Mouse (Mus musculus): Measurements from ENCODE around the gene Spns2.

Spns2 gene

DNA sequence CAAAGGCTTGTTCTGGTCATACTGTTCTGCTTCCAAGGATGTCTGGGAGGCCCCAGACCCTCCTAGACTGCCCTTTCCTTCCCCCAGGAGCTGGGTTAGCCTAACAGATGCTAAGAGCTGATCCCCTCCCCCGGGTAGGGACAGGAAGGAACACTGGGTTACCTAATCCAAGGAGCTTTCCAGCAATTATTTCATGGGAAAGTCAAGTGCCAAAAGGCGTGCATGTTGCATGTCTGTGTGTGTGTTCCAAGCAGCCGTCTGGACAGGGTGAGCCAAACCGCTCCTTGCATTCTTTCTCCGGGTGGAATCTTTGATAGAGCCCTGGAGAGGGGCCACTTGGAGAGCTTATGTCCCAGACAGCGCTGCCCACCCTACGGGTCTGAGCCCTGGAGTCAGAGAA lies 76.7 kb downstream of the Spns2 start:
- DNase-seq (ENCODE audit: extremely low read depth, insufficient read length, low spot score), result no peak

DNA sequence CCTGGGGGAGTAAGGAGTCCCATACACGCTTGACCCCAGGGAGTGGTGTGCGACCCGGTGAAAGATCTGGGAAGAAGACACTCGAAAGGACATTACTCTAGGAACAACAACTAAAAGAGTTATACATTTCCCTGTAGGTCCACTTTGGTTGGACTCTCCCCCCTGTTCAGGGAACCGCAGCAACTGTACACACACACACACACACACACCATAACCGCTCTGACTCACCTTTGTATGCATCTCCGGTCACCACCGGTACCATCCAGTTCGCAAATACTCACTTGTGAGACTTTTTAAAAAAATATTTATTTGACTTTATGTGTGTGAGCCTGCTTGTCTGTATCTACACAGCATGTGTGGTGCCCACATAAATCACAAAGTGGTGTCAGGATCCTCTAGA lies 77.8 kb downstream of the Spns2 start:
- DNase-seq (ENCODE audit: extremely low read depth, insufficient read length, low spot score), result no peak

DNA sequence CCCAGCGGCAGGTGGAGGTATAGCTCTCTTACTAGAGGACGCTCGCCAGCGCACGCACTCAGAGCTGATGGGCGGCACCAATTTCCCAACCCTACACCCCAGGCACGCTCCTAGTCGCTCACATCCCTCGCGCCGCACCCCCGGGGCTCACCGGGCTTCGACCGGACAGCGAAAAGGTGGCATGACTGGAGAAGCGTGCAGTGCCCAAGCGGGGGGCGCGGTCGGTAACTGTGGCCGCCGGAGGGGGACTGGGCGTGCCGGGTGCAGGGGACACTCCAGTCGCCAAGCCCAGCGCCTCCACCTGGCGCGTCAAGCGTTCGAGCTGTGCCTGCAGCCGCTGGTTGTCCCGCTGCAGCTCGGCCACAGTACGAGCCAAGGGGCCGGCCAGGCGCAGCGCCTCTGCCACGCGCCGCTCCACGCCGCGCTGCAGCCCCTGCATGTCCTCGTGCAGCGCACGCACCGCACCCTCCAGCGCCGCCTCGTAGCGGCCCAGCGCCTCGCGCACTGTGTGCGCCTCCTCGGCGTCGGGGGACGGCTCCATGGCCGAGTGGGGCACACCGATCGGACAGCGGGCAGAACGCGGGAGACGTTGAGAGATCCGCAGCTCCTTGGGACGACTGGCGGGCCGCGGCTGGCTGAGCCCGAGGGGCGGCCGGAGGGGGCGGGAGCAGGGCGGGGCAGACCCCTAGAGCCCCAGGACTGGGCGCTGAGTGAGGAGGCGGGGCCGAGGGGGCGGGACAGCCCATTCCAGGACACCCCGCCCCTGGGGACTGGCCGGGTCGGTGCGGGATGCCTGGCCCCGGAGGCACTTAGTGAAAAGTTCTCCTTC lies 78.4 kb downstream of the Spns2 start, which contains the start of gene Smtnl2:
Gene Smtnl2 (minus strand): TSS at position 621 of the 829 bp plus-strand sequence.
- DNase-seq (ENCODE audit: extremely low read depth, insufficient read length, low spot score), result no peak

DNA sequence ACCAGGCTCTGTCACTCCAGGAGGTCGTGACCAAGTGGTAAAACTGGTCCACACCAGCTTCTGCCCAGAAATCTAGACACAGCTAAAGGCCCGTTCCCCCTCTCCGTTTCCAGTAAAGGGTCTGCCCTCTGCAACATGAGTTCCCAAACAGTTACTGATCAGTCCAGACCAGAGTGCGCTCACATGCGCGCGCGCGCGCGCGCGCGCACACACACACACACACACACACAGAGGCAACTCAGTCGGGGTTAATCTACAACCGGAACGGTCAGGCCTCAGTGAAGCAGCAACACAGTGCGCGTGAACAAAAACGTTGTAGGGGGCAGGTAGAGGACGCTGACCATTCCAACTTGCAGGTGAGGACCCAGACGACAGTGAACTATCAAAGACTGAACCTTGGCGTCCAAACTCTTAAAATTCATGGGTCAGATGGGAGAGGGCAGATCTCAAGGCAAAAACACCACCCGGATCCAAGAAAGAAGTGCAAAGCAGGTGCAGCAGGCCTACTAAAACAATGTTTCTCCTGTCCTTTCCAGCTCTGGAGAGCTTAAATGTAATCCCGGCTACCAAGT lies 79.1 kb downstream of the Spns2 start:
- no peak for DNase-seq (ENCODE audit: extremely low read depth, insufficient read length, low spot score)

DNA sequence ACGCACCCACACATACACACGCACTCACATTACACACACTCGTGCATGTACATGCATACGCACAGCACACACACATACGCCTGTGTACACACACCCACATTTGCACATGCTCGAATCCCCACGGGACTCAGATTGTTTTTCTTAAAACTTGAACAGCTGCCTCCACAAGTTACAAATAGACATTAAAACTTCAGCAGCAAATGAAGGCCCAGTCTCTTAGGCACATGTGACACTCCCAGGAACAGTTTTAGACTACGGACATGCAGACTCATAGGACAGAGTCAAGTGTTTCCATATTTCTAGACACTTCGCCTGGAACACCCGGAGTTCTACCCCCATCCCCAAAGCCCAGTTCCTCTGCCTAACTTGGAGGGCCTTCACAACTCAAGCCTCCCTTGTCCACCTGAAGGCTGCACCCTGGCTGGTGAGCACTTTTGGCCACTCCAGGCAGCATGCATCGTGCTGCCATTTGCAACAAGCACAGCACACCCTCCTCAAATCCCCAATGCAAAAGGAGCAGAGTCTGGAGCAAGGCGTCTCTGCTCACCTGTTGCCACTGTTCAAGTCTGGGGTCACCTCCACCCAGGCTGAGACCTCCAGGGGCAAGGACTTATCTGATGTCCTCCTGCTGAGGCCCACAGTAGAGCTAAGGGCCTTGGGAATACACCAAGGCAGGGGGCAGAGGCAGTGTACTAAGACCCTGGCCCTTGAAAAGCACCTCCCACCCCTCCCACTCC lies 79.9 kb downstream of the Spns2 start:
- DNase-seq (ENCODE audit: extremely low read depth, insufficient read length, low spot score), result no peak

DNA sequence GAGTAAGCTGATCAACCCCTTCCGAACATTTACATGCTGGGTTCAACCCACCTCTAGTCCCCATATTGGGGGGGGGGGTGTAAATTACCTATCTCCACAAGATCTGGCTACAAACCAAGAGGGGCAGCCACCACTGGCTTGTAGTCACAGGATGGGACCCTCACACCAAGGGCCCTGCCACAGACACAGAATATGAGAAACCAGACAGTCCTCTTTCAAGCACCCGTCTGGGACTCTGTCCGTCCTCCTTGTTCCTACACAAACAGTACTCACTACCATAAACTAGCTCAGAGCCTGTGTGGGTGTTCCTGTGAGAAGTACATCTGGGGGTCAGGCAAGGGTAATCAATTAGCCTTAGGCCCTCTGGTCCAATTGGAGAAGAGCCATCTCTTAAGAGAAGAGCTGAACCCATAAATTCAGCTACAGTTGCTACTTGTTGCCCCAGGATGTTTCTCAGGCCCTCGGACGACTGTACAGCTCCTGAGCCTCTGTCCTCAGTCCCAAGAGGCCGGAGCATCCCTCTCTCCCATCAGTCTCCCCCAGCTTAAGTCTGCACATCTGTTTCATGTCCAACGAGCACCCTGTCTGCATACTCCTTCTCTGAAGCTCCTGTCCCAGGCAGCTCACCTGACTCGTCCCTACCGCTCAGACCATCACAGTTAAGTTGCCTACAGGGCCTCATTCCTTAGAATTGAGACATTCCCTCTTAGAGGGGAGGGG lies 81.1 kb downstream of the Spns2 start:
- no peak for DNase-seq (ENCODE audit: extremely low read depth, insufficient read length, low spot score)

DNA sequence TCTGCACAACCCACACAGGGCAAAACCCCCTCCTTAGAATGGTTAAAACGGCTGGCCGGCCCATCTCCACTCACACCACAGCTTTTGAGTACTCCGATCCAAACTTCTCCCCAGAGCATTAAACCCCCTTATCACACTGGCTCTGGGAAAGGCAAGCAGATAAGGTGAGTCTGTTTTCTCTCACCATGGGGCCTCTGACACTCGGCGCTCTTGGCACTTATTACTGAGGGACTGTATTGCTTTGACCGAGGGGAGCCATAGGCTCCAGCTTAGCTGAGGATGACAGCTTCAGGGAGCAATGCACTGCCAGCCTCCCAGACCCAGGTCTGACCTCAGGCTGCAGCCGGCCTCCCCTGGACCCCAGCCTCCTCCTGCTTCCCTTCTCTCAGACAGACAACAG lies 82.1 kb downstream of the Spns2 start:
- DNase-seq (ENCODE audit: extremely low read depth, insufficient read length, low spot score), result no peak

DNA sequence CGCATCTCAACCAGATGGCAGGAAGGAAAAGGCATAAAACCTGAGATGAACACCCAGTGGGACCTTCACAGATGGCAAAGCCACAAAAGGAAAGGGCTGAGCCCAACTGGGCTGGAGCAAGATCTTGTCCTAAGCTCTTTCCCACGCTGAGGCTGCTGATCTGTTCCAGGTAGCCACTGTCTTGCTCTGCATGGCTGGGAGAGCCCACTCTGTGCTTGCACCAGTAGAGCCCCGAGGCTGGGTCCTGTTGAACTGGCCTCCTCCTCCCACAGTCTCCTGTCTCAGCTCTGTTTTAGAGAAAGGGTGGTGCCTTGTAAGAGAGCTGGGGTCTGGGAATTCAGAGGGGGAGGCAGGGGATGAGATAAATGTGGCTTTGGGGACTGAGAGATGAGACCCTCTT lies 82.6 kb downstream of the Spns2 start:
- DNase-seq (ENCODE audit: extremely low read depth, insufficient read length, low spot score), result no peak

DNA sequence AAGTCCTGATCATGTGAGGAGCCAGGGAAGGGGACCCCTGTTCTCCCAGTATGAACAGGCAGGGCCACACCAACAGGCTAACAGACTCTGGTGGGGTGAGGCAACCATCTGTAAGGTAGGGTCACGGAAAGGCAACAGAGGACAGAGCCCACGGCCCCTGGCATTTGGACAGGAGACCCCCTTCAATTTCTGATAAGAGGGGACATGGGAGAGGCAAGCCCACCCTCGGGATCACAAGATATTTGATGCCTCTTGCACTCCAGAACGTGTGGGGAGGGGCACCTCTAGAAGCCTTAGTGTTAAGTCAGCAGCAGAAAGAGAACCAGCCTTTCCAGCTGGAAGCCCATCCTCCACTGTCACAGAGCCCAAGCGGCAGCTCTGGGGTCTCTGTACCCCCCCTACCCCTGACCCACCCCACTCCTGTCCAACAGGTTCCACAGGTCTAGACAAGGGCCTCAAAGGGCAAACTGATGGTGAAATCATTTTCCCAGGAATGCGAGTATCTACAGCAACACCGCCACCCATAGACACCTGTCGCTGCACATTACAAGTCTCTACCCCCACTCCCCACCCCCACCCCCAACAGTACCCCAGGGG lies 83.5 kb downstream of the Spns2 start:
- DNase-seq (ENCODE audit: extremely low read depth, insufficient read length, low spot score), result no peak

DNA sequence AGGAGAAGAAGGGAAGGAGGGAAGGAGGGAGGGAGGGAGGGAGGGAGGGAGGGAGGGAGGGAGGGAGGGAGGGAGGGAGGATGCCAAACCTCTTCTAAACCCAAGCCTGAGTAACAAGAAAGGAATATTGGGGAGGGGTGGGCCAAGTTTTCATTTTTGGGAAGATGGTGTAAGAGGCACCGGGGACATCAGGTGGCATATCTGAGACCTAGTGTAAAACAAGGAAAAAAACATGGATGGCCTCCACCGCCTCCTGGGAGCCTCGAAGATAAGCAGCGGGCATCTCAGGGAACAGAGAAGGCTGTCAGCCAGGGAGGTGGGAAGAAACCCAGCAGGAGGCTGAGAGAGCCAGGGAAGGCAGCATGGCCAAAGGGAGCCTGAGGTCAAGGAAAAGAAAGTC lies 84.2 kb downstream of the Spns2 start:
- no peak for DNase-seq (ENCODE audit: extremely low read depth, insufficient read length, low spot score)

DNA sequence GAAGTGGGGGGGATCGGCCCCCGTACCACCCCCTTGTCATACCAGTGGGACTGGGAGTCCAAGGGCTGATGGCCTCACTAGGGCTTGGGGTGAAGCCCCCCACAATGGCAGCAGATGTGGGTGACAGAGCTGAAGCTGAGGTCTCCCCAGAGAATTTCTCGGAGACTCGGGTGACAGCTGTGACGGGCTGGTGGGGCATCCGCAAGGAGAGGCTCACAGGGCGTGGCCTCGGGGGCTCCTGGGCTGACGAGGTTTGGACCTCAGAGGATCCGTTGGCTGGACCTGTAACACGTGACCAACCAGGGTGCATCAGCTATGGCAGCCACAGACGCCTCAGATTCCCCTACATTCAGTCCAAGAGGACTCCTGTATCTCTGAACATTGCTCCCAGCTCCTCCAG lies 86.7 kb downstream of the Spns2 start:
- no peak for DNase-seq (ENCODE audit: extremely low read depth, insufficient read length, low spot score)

DNA sequence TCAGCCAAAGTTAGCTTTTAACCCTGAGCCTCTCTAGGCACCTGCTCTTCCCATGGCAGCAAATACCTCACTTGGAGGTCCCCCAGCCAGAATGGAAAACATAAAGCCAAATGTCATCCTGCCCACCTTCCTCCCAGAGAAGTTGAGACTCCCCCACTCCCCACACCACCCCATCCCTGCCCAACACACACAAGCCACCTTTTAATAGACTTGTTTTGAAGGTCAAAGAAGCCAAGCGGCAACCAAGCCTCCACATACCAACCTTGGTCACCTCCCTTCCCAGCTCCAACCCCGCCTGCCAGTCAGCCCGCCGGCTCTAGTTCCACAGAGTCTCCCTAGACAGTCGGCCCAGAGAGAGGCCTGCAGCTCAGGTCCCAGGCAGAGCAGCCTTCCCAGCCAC lies 87.7 kb downstream of the Spns2 start:
- no peak for DNase-seq (ENCODE audit: extremely low read depth, insufficient read length, low spot score)

All from 3134 (cell line).